Mouse (Mus musculus): ENCODE measurements around the gene Grm5. TPM values are rescaled to one million over a fixed set of nuclear protein-coding genes. Genes with fewer than 3 reads are reported as not detected.

Grm5 gene
- polyA plus RNA-seq, 2 experiments from 2014 or later: 0.15 TPM; not detected in 1

Other genes with a start within 250 kb of the Grm5 start
- gene Tyr, start 90.7 kb upstream of the Grm5 start, polyA plus RNA-seq (2017; shearing (Covaris generic)): not detected

Measured in activated CD4-positive, CD25-positive, alpha-beta regulatory T cell, adult 4 months (primary cell).